Mouse (Mus musculus) MEL-GATA-1-ER (cell line): ENCODE data around the gene Scgb2b12.
"Not testable (repeated sequence)": the region's sequence is repeated elsewhere in the genome, so short reads cannot be mapped to it uniquely, and the experiment has no call there.

Experiments
- DNase-seq: peaks from one replicate; pipeline ENCODE4 v3.0.0-alpha.2; 2012; ENCODE audit warnings: low read depth; ENCODE audit errors: extremely low read depth

The Scgb2b12 gene

GRCm38 (mm10) chr7:32327145-32327544 lies at the start of gene Scgb2b12:
TSS of gene Scgb2b12 (minus strand) at chr7:32327245.
- DNase-seq, result not testable (repeated sequence)

- DNase-seq, result not testable (repeated sequence)
These were observed 6.8 kb upstream of the Scgb2b12 start, which contains the start of gene Scgb1b12 for GRCm38 (mm10) chr7:32333882-32334281. TSS of gene Scgb1b12 (plus strand) at chr7:32334182.
